Mouse (Mus musculus) spleen, adult 12 weeks (tissue): Measurements from ENCODE around the gene Bmyc.
"Not testable (repeated sequence)": the region's sequence is repeated elsewhere in the genome, so short reads cannot be mapped to it uniquely, and the experiment has no call there.

ENCODE experiments used
- DNase-seq: peaks from one replicate; pipeline ENCODE4 v3.0.0; 2022; ENCODE audit warnings: low spot score

Gene Bmyc

DNA sequence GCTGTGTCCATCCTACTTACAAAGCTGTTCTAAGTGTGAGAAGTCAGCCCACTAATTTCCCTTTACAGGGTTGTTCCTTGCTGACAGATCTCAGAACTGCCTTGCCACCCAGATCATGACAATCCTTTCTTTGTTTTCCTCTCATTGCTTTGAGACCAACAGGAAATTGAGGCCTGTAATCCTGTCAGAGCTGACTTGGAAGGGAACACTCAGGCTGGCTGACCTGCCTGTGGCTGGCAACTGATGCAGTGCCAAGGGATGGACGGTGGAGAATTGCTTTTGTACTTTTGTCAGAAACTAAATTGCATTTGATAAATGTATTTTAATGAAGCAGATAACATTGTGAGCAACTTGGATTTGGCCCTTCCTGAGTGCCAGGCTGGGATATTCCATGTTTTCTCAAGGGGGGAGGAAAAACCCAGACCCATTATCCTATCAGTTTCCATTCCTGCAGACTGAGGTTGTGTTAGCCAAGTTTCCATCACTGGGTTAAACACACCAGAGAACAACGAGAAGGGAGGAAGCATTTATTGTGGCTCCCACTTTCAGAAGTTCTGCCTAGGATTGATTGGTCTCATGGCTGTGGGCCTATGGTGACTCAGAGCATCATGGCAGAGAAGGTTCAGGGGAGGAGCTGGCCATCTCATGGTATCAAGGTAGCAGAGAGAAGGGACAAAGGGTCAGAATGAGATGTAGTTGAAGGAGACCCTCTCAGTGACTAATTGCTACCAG is 26.8 kb downstream of the Bmyc start:
- no peak for DNase-seq

DNA sequence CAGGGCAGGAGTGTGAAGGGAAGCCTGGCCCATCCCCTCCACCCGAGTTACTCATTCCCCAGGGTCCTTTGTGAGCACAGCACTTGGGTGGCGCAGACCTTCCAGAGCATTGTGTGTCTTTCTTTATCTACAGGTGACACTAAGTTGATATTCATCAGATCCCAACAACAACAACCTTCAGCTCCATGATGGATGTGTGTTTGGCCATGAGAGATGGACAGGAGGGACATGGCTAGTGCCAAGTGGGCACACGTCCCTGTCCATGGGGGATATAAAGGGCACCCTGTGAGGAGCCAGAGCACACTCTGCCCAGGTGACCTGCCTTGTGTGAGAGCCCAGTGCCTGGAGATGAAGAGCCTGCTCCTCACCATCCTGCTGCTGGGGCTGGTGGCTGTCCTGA is 30.2 kb downstream of the Bmyc start, which contains the start of gene Obp2b:
Obp2b (plus strand) TSS at position 301 of the 400 bp plus-strand sequence.
- DNase-seq, result not testable (repeated sequence)

DNA sequence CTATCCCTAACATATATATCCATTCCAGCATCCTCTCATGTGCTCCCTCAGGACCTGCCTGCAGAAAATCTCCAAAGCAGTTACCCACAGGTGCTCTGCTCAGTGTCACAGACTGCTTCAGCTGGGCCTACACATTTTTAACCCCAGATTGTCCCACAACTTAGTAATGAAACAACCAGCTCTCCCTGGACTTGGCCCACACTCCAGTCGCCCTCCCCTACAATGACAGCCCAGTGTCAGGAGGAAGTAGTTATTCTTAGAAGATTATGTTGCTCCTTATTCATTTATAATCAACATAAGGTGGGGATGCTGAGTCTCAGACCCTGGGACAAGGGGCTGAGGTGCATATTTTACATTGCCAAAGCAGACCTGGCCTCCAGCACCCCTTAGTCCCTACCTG is 35.1 kb downstream of the Bmyc start:
- DNase-seq, result no peak

DNA sequence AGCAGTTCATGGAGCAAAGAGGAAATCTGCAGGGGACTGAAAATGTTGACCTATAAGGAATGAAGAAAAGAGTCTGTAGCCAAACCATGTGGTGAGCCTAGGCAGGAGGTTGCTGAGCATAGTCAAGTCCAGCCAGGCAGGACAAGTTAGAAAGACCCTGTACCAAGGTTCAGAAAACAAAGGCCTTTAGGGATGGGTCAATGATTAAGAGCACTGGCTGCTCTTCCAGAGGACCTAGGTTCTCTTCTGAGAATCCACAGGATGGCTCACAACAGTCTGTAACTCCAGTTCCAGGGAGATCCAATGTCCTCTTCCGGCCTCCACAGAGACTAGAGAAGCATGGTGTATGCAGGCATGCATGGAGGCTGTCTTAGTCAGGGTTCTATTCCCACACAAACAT is 47.7 kb downstream of the Bmyc start:
- DNase-seq, result no peak
